Mouse (Mus musculus): ENCODE data around the gene Cngb1.

The Cngb1 gene

GRCm38 (mm10) chr8:95202056-95202570 is 104.3 kb downstream of the Cngb1 start:
- DNase-seq (ENCODE audit: low read depth in 2 of 2, low spot score in 2 of 2) = no peak

GRCm38 (mm10) chr8:95201491-95201890 is 104.9 kb downstream of the Cngb1 start:
- DNase-seq (ENCODE audit: low read depth in 2 of 2, low spot score in 2 of 2) = no peak

GRCm38 (mm10) chr8:95200001-95200405 is 106.4 kb downstream of the Cngb1 start:
- no peak for DNase-seq (ENCODE audit: low read depth in 2 of 2, low spot score in 2 of 2)

GRCm38 (mm10) chr8:95195728-95196127 is 110.7 kb downstream of the Cngb1 start:
- no peak for DNase-seq (ENCODE audit: low read depth in 2 of 2, low spot score in 2 of 2)

DNA sequence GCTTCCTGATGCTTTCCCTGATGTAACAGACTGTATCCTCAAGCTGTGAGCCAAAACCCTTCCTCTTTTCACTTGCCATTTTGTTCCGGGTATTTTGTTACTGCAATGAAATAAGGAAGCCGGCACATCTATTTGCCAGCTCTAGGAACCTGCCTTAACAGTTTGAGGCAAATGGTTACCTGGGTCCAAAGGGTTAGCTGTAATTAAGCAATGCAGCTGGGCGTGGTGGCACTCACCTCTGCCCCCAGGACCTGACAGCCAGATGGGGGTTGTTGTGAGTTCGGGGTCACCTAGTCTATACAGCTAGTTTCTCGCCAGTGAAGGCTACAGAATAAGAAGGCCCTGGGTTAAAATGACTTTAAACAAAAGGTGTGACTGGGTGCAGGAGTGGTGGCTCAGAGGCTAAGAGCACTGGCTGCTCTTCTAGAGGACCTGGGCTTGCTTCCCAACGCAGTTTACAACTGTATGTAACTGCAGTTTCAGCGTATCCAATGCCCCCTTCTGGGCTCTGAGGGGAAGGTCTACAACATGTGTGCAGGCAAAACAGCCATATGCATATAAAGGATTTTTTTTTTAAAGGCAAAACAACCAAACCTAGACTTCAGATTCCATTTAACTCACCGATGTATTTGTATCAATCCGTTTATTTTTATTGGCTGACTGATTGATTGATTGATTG is 114.7 kb downstream of the Cngb1 start:
- DNase-seq (ENCODE audit: low read depth in 2 of 2, low spot score in 2 of 2) = no peak
